9 mouse cellular contexts compared by ENCODE assay signal in the genomic region with DNA sequence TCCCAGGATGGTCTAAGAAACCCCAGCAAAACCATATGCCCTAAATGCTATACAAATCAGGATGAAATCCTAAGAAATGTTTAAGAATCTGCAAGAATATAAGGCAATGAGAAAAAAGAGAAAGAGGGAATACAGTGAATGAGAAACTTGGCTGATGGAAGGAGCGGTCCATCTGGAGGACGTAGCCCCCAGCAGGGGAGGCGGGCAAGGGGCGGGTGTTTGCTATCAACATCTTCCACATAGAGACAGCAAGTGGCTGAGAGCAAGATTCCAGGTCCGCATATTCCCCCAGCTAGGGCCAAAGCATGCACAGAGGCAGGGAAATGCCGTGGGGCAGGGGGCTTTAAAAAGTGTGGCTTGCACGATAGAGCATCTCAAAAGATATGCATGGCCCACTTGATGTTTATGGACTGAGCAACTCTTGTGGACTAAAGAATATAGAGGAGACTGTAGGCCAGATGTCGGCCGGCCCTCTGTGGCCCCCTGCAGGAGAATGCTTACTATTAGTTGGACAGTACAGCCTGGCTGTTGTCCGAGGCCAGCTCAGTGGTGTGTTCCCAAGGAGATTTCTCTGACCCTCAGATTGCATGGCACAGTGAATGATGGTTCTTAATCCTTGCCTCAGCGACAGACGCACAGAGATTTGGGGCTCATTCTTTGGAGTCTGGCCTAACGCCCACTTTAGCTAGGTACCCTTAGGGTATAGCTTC. TPM values are rescaled to one million over a fixed set of nuclear protein-coding genes. Genes with fewer than 3 reads are reported as not detected.
A peak's percentile ranks its signal among the peaks of the same experiment; 100 is the strongest.
DNase-seq lines count a peak whose midpoint lies in the region; ATAC-seq lines count a peak whose summit lies in the region.
"Had no signal": no experiment of that assay in that cellular context is flagged by ENCODE, and none has a peak within 500 bp of the region (broad histone marks: within the 10 kb centered on the region; RNA-seq: fewer than 3 reads in every experiment).

No protein-coding gene starts in this region.

- no peak overlapping the region for H3K4me2 ChIP-seq in hindbrain, embryonic 13.5 days
- H3K4me2 ChIP-seq: lung, embryonic 15.5 days had no signal

- no peaks in the 10 kb centered on the region for H3K9me3 ChIP-seq in hindbrain, embryonic 13.5 days
- H3K9me3 ChIP-seq: lung, embryonic 15.5 days had no signal

- H3K27ac ChIP-seq in hindbrain, embryonic 13.5 days = peak overlapping the region; percentile 95; the same call in 1 of the 2 replicates
- H3K27ac ChIP-seq: lung, embryonic 15.5 days had no signal

- H3K4me1 ChIP-seq in hindbrain, embryonic 13.5 days (replicated peaks) = peaks cover 95% of the 10 kb centered on the region

- 40% methylated on average over 13 of the region's 13 CpGs for WGBS in hindbrain, embryonic 13.5 days

- peaks cover 7% of the 10 kb centered on the region for H3K36me3 ChIP-seq in hindbrain, embryonic 13.5 days
- H3K36me3 ChIP-seq: lung, embryonic 15.5 days had no signal

- no peak overlapping the region for H3K4me3 ChIP-seq in hindbrain, embryonic 13.5 days
- H3K4me3 ChIP-seq: lung, embryonic 15.5 days had no signal

- no peak for ATAC-seq in hindbrain, embryonic 13.5 days (ENCODE audit: low FRiP score)
- no peak for ATAC-seq in erythroblast, adult 5-6 weeks (replicated peaks; ENCODE audit: low FRiP score, poor library complexity, severe bottlenecking)

- peak; percentile 63 for DNase-seq in gastrocnemius, postnatal 10 days
- DNase-seq in gastrocnemius, postnatal 36 days = no peak
- peak; percentile 56 for DNase-seq in ovary, postnatal 36 days (ENCODE audit: low spot score)
- no peak for DNase-seq in ovary, postnatal 10 days (ENCODE audit: low spot score)
- DNase-seq in retina, embryonic 14.5 days (ENCODE audit: low spot score) = peak; percentile 74
- no peak for DNase-seq in layer of hippocampus, postnatal 10 days (ENCODE audit: low spot score in 2 of 2)

- H3K27me3 ChIP-seq in hindbrain, embryonic 13.5 days = peaks cover 11% of the 10 kb centered on the region; the same call in 1 of the 2 replicates

- intact Hi-C loops in gastrocnemius, postnatal 36 days (cut with DNase I) = loop anchor here (1.0 kb wide), 1 partner anchor 49 kb away; no protein-coding TSS in a partner anchor

- H3K9ac ChIP-seq in hindbrain, embryonic 13.5 days = peak overlapping the region; percentile 46
- H3K9ac ChIP-seq: lung, embryonic 15.5 days had no signal

RNA-seq across cellular contexts. Expression of a gene that starts 4.9 kb away (rescaled TPM):
- total RNA-seq in gastrocnemius, postnatal 10 days (2021) = 1 to 10 TPM; 2.1 to 2.5 TPM
- under 1 TPM; 0.62 to 0.77 TPM for total RNA-seq in gastrocnemius, postnatal 36 days (2021)
- polyA plus RNA-seq in hindbrain, embryonic 13.5 days (2015; fragmentation: Nextera tagmentation; extraction: Ambion mirVana) = 2.6 and 3.2 TPM in 2 replicates
- 100 to 1,000 TPM in 1 of 2 experiments, 10 to 100 TPM in 1; 98.1 to 112 TPM for total RNA-seq in layer of hippocampus, postnatal 10 days (2021)
- not detected in 2 replicates for total RNA-seq in erythroblast, adult 5-6 weeks (2015; ENCODE audit: low replicate concordance)
- not detected in 2 replicates for total RNA-seq in erythroblast, adult 5-6 weeks (2017; ENCODE audit: low replicate concordance)

RNA-seq across cellular contexts. Expression of a gene that starts 18.9 kb away (rescaled TPM):
- total RNA-seq in gastrocnemius, postnatal 10 days (2021) = 10 to 100 TPM; 52.6 to 71.2 TPM
- total RNA-seq in gastrocnemius, postnatal 36 days (2021) = 1 to 10 TPM; 7.7 TPM
- 615 and 625 TPM in 2 replicates for polyA plus RNA-seq in hindbrain, embryonic 13.5 days (2015; fragmentation: Nextera tagmentation; extraction: Ambion mirVana)
- total RNA-seq in layer of hippocampus, postnatal 10 days (2021) = 100 to 1,000 TPM; 392 to 399 TPM
- total RNA-seq in erythroblast, adult 5-6 weeks (2015; ENCODE audit: low replicate concordance) = 0.42 TPM in 1 of 2 replicates, not detected in the other
- not detected in 2 replicates for total RNA-seq in erythroblast, adult 5-6 weeks (2017; ENCODE audit: low replicate concordance)

RNA-seq across cellular contexts. Expression of a gene that starts 24.1 kb away (rescaled TPM):
- 10 to 100 TPM; 17.4 to 22.3 TPM for total RNA-seq in gastrocnemius, postnatal 10 days (2021)
- 10 to 100 TPM in 1 of 2 experiments, 1 to 10 TPM in 1; 9.1 to 10.8 TPM for total RNA-seq in gastrocnemius, postnatal 36 days (2021)
- 27.7 and 31.3 TPM in 2 replicates for polyA plus RNA-seq in hindbrain, embryonic 13.5 days (2015; fragmentation: Nextera tagmentation; extraction: Ambion mirVana)
- total RNA-seq in layer of hippocampus, postnatal 10 days (2021) = 10 to 100 TPM; 76.4 to 79.2 TPM
- total RNA-seq in erythroblast, adult 5-6 weeks (2015; ENCODE audit: low replicate concordance) = 24.2 and 25.2 TPM in 2 replicates
- total RNA-seq in erythroblast, adult 5-6 weeks (2017; ENCODE audit: low replicate concordance) = 33.4 and 38.2 TPM in 2 replicates

RNA-seq across cellular contexts. Expression of a gene that starts 42.4 kb away (rescaled TPM):
- total RNA-seq in gastrocnemius, postnatal 10 days (2021) = under 1 TPM in 1 of 2 experiments, not detected in 1; 0.34 TPM
- not detected for total RNA-seq in gastrocnemius, postnatal 36 days (2021)
- polyA plus RNA-seq in hindbrain, embryonic 13.5 days (2015; fragmentation: Nextera tagmentation; extraction: Ambion mirVana) = not detected in 2 replicates
- total RNA-seq in layer of hippocampus, postnatal 10 days (2021) = 1 to 10 TPM in 1 of 2 experiments, under 1 TPM in 1; 0.37 to 1.2 TPM
- not detected in 2 replicates for total RNA-seq in erythroblast, adult 5-6 weeks (2015; ENCODE audit: low replicate concordance)
- total RNA-seq in erythroblast, adult 5-6 weeks (2017; ENCODE audit: low replicate concordance) = not detected in 2 replicates

RNA-seq across cellular contexts. Expression of a gene that starts 44.5 kb away (rescaled TPM):
- total RNA-seq in gastrocnemius, postnatal 10 days (2021) = 100 to 1,000 TPM; 458 to 513 TPM
- total RNA-seq in gastrocnemius, postnatal 36 days (2021) = 100 to 1,000 TPM; 605 to 719 TPM
- polyA plus RNA-seq in hindbrain, embryonic 13.5 days (2015; fragmentation: Nextera tagmentation; extraction: Ambion mirVana) = 141 and 146 TPM in 2 replicates
- total RNA-seq in layer of hippocampus, postnatal 10 days (2021) = 10 to 100 TPM; 66.1 to 68.9 TPM
- 1.7 and 1.9 TPM in 2 replicates for total RNA-seq in erythroblast, adult 5-6 weeks (2015; ENCODE audit: low replicate concordance)
- 2.4 and 2.9 TPM in 2 replicates for total RNA-seq in erythroblast, adult 5-6 weeks (2017; ENCODE audit: low replicate concordance)

Comparison
In these comparisons a context has a peak if more than half of its experiments do, and no peak if none do; other contexts are left out.
1. DNase-seq: peak in gastrocnemius, postnatal 10 days (single experiment), ovary, postnatal 36 days (single experiment) and retina, embryonic 14.5 days (single experiment); none in gastrocnemius, postnatal 36 days (0 of 2), ovary, postnatal 10 days (single experiment) and layer of hippocampus, postnatal 10 days (0 of 2).
2. RNA of a gene that starts 4.9 kb away (total RNA-seq): 98.1 to 112 TPM in layer of hippocampus, postnatal 10 days; 2.1 to 2.5 TPM in gastrocnemius, postnatal 10 days, 0.62 to 0.77 TPM in gastrocnemius, postnatal 36 days and not detected in erythroblast, adult 5-6 weeks; every median in the first group is over 10 times any median in the second.
3. RNA of a gene that starts 18.9 kb away (total RNA-seq): 392 to 399 TPM in layer of hippocampus, postnatal 10 days, 52.6 to 71.2 TPM in gastrocnemius, postnatal 10 days and 7.7 TPM in gastrocnemius, postnatal 36 days; 0.42 TPM in erythroblast, adult 5-6 weeks; every median in the first group is over 4 times any median in the second.